Mouse (Mus musculus) heart, adult 11 months (tissue): ENCODE data around the gene Ensa.

ENCODE experiments used
- DNase-seq: peaks from one replicate; pipeline ENCODE4 v3.0.0; 2022

Gene Ensa

DNA sequence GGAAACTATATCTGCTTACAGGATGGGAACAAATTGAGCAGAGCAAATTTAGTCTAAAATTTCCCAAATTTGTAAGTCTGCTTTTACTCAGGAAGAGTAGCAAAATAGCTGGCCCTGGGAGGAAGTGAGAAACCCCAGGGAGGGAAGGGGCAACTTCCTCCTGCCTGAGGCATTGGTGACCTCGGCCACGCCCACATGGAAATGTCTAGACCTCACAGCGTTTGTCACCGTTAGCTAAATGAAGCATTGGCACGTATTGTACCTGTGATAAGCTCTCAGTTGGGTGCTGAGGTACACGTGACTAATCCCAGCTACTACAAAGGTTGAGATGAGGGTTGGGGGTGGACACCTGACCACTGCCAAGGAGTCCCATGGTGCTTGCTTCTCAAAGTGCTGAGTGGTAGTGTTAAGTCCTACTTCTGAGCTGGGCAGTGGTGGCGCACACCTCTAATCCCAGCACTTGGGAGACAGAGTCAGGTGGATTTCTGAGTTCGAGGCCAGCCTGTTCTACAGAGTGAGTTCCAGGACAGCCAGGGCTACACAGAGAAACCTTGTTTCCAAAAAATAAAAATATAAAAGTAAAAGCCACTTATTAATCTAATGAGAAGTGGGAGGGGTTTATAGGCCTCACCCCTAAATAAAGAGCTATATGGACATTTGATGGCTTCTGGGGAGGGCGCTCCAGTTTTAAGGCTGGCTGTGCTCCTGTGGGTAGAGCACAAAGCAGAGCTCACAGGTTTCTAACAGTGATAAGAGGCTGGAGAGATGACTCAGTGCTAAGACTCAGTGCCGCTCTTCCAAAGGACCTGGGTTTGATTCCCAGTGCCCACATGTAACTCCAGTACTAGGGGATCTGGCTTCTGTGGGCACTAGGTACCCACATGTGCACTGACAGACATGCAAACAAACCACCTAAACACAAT lies 20.8 kb downstream of the Ensa start:
- peak; percentile 98 for DNase-seq

DNA sequence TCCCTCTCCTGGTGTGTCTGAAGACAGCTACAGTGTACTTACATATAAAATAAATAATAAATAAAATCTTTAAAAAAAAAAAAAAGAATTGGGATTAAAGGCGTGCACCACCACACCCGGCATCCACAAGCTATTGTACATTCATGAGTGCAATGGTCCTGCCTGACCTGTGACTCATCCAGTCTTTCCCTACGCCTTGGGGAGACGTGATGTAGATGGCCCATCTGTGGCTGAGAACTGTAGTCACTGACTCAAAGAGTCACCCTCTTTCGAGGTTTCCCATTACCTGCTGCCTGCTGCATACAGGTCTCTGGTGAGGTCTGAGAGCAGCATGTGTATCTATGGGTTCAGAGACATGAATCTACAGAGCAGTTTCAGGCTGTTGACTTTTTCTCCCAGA lies 23.2 kb downstream of the Ensa start:
- DNase-seq = no peak

DNA sequence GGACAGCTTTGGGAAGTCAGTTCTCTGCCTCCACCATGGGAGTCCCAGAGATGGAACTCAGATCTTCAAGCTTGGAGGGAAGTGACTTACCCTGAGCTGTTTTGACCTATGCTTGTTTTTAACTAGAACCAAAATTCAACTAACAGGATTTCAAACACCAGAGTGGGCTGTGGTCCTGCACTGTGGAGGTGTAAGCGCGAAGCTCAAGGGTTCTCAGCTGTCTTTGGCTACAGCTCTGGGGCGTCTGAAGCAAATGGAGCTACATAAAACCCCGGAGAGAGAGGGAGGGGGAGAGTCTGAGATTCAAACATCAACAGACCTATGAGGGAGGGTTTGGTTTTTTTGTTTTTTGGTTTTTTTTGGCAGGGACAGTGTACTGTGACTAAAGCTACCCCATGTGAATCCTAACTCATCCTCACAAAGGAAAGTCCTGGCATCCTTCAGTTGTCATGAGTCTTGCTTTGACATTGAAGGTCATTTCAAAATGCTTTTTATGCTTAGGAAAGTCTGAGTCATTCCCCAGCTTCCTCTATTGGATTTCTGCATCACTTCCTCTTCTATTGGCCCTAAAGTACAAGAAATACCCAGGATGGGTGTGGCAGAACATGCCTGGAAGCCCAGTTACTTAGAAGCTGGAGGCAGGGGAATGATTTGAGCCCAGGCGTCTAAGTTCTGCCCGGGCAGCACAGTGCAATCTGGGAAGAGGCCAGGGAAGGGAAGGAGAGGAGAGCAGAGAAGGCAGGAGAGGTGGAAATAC lies 25.7 kb downstream of the Ensa start:
- DNase-seq = peak; percentile 99

DNA sequence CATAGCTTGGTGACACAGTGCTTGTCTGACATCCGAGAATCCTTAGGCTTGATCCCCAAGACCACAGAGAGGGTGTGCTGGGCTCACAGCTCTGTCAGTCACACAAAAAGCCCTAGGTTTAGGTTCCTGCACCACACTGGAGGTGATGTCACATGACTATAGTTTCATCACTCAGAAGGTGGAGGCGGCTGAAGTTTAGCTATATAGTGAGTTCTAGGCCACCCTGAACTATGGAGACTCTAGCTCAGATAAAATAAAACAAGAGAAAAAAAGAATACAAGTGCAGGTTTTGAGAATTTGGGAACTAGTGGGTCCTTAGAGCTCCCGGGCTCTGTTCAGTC lies 26.2 kb downstream of the Ensa start:
- DNase-seq = no peak

DNA sequence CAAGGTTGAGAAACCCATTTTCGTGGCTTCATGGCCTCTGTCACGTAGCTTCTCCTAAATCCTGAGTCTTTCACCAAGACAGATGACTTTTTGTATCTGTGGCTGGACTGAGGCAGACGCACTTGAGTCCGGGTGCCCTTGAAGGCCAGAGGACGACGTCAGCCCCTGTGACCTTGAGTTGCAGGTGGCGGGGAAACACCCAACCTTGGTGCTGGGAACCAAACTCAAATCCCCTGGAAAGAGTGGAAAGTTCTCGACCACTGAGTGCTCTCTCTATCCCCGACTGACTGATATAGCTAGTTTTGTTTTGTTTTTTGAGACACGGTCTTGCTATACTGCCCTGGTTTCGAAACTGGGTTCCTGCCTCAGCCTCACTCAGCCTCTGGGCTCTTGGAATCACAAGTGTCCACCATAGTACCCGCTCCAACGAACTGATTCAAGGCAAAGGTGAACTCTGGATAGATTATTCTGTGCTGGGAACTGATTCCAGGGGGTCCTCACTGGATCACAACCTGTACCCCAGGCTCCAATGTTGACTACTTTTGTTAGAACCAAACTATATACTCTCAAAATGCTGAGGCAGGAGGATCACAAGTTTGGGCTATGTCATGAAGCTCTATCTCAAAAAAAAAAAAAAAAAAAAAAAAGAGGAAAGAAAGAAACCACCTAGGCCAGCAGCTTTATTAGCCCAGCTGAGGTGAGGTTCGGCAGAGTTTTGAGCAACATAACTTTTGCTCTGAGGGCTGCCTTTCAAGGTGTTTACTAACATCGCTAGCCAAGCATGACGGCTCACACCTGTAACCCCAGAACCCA lies 26.8 kb downstream of the Ensa start:
- DNase-seq = peak; percentile 86

DNA sequence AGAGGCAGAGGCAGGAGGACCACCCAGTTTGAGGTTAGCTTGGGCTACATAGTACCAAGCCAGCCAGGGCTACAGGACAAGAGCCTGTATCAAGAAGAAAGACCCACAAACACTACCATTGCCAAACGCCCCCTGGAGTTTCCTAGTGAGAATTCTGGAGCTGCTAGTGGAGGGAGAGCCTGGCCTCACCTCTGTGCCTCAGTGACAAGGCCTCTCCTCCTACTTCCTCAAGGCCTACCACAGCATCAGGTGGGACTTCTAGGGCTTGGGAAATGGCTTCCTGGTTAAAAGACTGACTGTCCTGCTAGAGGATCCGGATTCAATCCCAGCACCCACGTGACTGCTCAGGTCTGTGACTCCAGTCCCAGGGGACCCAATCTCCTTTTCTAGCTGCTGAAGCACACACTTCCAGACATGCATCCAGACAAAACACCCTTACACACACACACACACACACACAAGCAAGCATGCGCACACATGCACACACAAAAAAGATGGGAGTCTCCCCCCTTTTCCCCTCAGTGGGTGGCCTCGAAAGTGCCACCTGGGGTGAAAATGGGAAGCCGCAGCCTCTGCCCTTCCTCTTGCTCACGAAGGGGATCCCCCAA lies 27.5 kb downstream of the Ensa start:
- peak; percentile 96 for DNase-seq

DNA sequence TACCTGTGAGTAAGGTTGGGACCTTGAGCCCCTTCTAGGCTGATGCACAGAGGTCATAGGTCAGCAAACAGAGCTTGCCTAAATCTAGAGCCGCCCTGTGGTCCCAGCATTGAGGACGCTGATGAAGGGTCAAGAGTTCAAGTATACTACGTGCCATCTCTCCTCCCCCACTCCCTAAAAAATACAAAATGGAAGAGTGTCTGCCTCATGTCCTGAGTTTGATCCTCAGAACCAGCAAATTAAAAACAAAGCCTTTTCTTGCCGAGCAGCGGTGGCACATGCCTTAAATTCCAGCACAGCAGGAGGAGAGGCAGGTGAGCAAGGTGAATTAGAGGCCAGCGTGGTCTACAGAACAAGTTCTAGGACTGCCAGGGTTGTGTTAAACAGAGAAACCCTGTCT lies 28.1 kb downstream of the Ensa start:
- DNase-seq = no peak

DNA sequence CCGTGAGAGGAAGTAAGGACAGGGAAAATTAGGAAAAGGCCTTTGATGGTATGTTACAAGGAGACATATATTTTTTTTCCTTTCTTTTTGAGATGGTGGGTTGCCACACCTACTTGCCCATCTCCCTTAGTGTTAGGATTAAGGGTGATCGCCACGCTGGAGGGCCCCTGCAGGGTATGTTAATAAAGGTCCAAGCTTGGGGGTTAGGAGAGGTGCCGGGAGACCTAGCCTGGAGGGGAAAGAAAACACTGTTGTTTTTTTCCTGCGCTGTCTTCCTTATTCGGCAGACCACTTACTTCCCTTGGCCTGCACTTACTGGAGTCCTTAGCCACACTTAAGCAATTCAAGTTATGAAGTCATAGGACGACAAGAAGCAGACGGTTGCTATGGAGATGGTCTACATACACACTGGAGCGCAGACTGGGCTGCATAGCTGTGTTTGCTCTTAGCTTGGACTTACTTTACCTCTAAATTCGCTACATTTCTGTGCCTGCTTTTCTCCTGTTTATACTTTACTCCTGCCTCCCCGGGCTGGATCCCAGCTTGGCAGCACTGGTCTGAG lies 28.8 kb downstream of the Ensa start:
- peak; percentile 97 for DNase-seq

DNA sequence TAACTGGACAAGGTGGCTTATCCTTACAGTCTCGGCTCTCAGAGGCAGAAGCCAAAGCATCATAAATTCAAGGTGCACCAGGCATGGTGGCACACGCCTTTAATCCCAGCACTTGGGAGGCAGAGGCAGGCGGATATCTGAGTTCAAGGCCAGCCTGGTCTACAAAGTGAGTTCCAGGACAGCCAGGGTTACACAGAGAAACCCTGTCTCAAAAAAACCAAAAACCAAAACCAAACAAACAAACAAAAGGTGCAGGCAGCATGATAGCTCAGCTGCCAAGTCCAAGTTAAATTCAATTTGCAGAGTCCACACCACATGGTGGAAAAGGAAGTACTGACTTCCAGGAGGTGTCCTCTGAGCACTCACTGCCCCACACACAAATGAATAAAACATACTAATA lies 29.6 kb downstream of the Ensa start:
- peak; percentile 94 for DNase-seq

DNA sequence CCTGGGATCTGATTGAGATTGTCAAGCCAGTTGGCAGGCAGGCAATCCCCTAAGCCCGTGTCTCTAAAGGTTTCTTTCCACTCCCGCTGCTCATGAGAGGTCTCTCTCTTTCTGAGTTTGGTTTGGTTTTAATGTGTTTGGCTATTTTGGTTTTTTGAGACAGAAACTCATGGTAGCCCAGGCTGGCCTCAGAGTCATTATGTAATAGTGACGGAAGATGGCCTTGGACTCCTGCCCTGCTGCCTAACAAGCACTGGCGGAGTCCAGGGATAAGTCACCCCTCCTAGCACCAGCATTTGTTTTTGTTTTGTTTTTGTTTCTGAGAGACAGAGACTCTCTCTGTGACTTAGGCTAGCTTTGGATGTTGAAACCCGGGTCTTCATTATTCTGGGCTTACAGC lies 30.6 kb downstream of the Ensa start:
- DNase-seq = peak; percentile 94

DNA sequence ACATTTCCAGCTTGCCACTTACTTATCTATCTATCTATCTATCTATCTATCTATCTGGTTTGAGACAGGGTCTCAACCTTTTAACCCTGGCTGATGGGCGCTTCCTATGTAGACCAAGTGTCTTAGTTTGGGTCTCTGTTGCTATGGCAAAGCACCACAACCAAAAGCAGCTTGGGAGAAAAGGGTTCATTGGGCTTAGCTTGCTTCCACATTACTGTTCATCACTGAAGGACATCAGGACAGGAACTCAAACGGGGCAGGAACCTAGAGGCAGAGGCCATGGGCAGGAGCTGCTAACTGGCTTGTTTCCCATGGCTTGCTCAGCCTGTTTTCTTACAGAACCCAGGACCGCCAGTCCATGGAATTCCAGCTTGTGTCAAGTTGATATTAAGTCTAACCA lies 32.3 kb downstream of the Ensa start:
- DNase-seq = peak; percentile 90

DNA sequence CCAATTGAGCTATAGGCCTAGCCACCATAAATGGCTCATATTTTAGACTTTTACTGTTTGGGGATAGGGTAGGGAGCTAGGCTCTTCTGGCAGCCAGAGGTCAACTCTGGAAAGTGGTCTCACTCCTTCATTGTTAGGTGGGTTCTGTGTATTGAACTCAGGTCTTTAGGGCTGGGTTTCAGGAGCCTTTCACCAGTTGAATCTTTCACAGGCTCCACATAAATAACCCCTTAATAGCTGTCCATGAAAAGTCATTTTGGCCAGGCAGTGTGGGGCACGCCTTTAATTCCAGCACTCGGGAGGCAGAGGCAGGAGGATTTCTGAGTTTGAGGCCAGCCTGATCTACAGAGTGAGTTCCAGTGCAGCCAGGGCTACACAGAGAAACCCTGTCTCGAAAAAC lies 32.9 kb downstream of the Ensa start:
- DNase-seq = peak; percentile 92

DNA sequence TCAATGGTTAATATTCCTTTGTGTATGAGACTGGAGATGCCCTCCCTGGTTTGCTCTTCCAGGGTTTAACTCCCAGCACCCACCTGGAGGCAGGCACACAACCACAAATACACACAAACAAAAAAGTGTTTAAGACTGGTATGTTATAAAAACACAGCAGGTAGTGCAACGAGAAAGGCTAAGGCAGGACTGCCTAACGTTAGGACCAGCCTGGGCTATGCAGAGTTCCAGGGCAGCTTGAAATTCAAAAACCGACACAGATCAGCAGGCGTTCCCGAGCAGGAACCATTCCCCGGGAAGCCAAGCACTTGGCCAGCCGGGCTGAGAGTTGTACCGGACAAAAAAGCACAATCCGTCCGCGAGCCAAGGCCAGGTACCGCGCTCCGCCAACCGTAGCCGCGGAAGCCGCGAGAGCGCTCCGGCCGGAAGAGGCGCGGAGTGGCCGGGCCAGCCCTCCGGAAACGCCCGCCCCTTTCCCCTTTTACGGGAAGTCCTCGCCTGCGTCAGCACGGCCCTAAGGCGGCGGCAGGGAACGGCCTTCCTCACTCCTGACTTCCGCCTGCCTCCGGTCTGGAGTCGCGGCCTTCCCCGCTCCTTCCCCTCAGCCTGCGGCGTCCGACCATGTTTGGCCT lies 33.6 kb downstream of the Ensa start, which contains the start of gene Mcl1:
Gene Mcl1 (plus strand): TSS at position 553 of the 632 bp plus-strand sequence.
- peak; percentile 100 for DNase-seq

DNA sequence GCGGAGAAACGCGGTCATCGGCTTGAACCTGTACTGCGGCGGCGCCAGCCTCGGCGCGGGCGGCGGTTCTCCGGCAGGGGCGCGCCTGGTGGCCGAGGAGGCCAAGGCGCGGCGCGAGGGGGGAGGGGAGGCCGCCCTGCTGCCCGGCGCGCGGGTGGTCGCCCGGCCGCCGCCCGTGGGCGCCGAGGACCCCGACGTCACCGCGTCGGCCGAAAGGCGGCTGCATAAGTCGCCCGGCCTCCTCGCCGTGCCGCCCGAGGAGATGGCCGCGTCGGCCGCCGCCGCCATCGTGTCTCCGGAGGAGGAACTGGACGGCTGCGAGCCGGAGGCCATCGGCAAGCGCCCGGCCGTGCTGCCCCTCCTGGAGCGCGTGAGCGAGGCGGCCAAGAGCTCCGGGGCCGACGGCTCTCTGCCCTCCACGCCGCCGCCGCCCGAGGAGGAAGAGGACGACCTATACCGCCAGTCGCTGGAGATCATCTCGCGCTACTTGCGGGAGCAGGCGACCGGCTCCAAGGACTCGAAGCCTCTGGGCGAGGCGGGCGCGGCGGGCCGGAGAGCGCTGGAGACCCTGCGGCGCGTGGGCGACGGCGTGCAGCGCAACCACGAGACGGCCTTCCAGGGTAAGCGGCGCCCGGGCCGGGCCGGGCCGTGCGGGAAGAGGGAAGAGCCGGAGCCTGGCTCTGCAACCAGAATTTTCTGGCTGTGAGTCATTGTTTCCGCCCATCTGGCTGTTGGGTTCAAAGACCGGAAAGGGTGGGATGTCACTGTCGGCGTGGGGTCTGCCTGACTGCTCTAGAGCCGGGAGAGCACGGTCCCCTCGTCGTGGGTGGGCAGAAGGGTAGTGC lies 34.3 kb downstream of the Ensa start:
- DNase-seq = peak; percentile 99

DNA sequence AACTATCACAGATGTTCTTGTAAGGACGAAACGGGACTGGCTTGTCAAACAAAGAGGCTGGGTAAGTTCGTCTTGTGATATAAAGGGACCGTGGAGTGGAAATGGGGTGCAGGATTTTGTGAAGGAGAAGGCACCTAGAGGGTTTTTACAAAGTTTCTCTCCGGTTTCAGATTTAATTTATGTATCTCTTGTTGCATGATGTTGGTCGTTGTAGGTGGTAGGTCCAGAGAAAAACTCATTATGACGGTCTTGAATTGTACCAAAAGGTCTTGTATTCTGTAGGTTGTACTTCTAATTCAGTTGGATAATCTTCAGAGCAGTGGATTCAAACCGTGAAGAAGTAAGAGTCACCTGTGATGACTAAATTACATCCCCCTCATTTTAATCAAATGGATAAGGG lies 35.2 kb downstream of the Ensa start:
- no peak for DNase-seq

DNA sequence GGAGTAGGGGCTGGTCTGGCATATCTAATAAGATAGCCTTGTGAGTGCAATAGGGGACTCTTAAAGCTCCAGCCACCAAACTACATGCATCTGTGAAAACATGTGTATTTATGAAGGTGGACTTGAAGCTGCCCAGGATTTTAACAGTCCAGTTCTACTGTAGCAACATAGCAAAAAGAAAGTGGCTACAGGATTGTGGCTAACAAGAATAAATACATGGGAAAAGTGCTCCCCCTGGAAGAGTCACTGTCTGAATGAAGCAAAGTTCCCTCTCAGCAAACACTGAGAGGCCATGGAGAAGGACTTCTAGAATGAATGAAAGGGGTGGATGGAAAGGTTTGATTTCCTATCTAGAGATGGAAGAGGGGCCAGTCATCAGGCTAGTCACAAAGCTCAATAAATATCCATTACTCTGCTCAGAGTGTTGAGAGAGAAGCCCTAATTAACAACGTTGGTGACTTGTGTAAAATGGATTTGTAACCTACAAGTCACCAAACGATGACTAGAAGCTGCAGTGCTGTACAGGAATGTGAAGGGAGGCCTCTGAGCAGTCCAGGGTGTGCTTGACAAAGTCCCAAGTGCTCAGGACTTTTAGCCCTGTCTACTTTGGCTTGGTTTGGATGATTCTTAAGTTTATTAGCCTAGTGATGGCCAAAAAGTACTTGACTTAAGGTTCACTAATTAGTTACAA lies 36.1 kb downstream of the Ensa start:
- DNase-seq = peak; percentile 88

DNA sequence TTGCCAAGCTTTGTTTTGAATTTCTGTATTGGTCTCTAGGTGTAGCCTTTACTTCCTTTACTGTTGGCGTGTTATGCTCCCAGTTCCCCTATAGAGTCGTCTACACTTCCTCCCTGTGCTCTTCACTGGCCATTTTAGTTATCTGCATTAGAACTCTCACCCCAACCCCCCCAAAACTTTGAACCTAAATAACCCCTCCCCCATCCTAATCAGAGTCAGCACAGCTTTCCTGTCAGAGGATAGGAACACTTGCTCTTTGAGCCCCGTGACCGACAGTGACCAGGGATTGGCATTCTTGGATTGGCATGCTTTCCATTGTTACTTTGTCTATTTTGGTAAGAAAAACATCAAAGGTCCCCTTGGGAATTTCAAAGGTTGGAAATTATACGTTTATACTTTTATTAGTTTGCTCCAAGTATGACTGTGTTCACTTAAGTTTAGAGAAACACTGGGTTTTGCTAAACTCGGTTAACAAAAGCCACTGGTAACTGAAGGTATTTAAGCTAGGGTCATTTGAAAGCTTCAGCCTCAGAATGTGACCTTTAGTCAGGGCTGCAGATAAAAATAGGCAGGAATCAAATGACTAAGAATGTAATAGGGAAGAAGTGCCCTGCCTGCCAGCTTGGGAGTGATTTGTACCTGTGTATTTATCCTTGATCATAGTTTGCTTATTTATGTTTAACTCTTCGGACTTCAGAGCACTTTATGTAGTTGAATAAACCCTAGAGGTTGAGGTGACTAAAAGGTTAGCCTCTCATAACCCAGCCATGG lies 37.3 kb downstream of the Ensa start:
- peak; percentile 96 for DNase-seq

DNA sequence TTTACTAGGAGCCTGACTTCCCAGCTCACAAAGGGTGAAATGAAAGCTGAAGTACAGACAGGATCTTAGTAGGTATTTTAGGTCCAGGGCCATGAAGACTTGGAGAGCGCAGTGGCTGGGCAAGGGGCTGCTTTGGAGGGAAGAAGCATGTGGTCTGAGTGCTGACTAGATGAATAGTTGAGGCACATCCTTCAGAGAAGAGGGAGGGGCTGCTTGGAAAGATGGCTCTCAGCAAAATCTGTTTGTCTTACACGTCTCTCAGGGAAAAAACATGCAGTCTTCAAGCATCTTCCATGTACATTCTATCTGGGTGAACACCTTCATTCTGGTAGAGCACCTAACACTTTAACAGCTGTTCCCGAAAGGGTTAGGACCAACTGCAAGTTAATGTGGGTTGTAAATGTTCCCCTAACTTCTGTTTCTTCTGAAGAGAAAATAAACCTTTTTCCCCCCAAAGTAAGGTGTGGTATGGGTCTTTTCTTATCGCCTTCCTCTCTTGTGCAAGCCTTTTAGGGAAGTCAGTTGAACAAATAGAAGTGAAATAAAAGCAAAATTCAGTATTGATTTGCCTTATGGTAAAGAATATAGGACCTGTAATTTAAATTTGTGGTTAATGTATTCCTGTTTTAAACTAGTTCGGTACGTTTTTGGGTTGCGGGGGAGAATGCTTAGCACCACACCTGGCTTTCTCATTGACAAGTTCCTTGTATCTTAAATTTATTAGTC lies 38.1 kb downstream of the Ensa start:
- DNase-seq = no peak

DNA sequence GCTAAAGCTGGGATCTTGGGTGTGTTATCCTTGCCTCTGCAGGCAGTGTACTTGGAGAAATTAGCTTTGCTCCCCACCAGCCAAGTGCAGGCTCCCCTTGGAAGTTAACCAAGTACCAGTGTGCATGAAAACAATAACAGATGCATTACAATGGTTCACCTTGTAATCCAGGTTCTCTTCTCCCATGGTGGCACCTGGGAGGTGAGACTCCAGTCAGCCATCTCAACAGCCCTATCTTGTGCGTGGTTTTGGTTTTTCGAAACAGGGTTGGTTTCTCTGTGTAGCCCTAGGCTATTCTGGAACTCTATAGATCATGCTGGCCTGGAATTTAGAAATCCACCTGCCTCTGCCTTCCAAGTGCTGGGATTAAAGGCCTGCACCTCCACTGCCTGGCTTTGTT lies 38.7 kb downstream of the Ensa start:
- no peak for DNase-seq
